Mouse (Mus musculus): ENCODE data around the gene Nfic. TPM values are rescaled to one million over a fixed set of nuclear protein-coding genes. Genes with fewer than 3 reads are reported as not detected.

The Nfic gene
- polyA plus RNA-seq, 1 experiment from 2014 or later, result 21.1 TPM

- Histone ChIP-seq H3K9ac (replicated peaks) (peak overlapping the region; percentile 97), H3K27me3 (ENCODE audit: insufficient read depth, low read length) (no peaks in the 10 kb centered on the region), H3K4me1 (ENCODE audit: insufficient read depth) (peaks cover 39% of the 10 kb centered on the region), H3K27ac (ENCODE audit: low read depth) (peak overlapping the region; percentile 87), H3K4me2 (ENCODE audit: low read depth, low read length) (peak overlapping the region; percentile 68), H3K36me3 (replicated peaks; ENCODE audit: insufficient read depth, low read length) (peaks cover 39% of the 10 kb centered on the region), H3K4me3 (ENCODE audit: low read depth, low read length) (peak overlapping the region; percentile 87), H3K9me3 (ENCODE audit: low read length) (no peaks in the 10 kb centered on the region)
- ATAC-seq (no peak), DNase-seq (peak; percentile 67)
- 41% methylated on average over 6 of the region's 6 CpGs for WGBS (ENCODE audit: insufficient replicate concordance)
- TF ChIP-seq CTCF (IDR thresholded peaks at IDR 0.05; ENCODE audit: low read depth) (peak; percentile 25; the same call in 1 of the 2 replicates), EP300 (IDR thresholded peaks at IDR 0.05; ENCODE audit: low read depth) (no peak)
These were observed 78.7 kb downstream of the Nfic start for GRCm38 (mm10) chr10:81376561-81377361.

GRCm38 (mm10) chr10:81375322-81375721 is 80.1 kb downstream of the Nfic start:
- ATAC-seq, result no peak
- peaks cover 53% of the 10 kb centered on the region for H3K36me3 ChIP-seq (replicated peaks; ENCODE audit: insufficient read depth, low read length)
- H3K4me3 ChIP-seq (ENCODE audit: low read depth, low read length), result no peak overlapping the region
- no peaks in the 10 kb centered on the region for H3K9me3 ChIP-seq (ENCODE audit: low read length)
- H3K9ac ChIP-seq (replicated peaks), result no peak overlapping the region
- H3K27ac ChIP-seq (ENCODE audit: low read depth), result no peak overlapping the region
- H3K27me3 ChIP-seq (ENCODE audit: insufficient read depth, low read length), result no peaks in the 10 kb centered on the region
- peaks cover 28% of the 10 kb centered on the region for H3K4me1 ChIP-seq (ENCODE audit: insufficient read depth)
- peak overlapping the region; percentile 68 for H3K4me2 ChIP-seq (ENCODE audit: low read depth, low read length)
- no peak for DNase-seq
- TF ChIP-seq EP300 (IDR thresholded peaks at IDR 0.05; ENCODE audit: low read depth), result no peak
- TF ChIP-seq CTCF (IDR thresholded peaks at IDR 0.05; ENCODE audit: low read depth), result no peak
- 94% methylated on average over 10 of the region's 10 CpGs for WGBS (ENCODE audit: insufficient replicate concordance)

GRCm38 (mm10) chr10:81367207-81367495 is 88.3 kb downstream of the Nfic start:
- Histone ChIP-seq H3K27ac (ENCODE audit: low read depth) (no peak overlapping the region), H3K4me2 (ENCODE audit: low read depth, low read length) (no peak overlapping the region), H3K4me1 (ENCODE audit: insufficient read depth) (peaks cover 37% of the 10 kb centered on the region), H3K9me3 (ENCODE audit: low read length) (no peaks in the 10 kb centered on the region), H3K4me3 (ENCODE audit: low read depth, low read length) (no peak overlapping the region), H3K27me3 (ENCODE audit: insufficient read depth, low read length) (no peaks in the 10 kb centered on the region), H3K9ac (replicated peaks) (no peak overlapping the region), H3K36me3 (replicated peaks; ENCODE audit: insufficient read depth, low read length) (peaks cover 79% of the 10 kb centered on the region)
- ATAC-seq, result no peak
- 89% methylated on average over 6 of the region's 6 CpGs for WGBS (ENCODE audit: insufficient replicate concordance)
- no peak for TF ChIP-seq CTCF (IDR thresholded peaks at IDR 0.05; ENCODE audit: low read depth)
- TF ChIP-seq EP300 (IDR thresholded peaks at IDR 0.05; ENCODE audit: low read depth), result no peak
- DNase-seq, result no peak

GRCm38 (mm10) chr10:81366477-81367206 is 88.8 kb downstream of the Nfic start:
- no peaks in the 10 kb centered on the region for H3K27me3 ChIP-seq (ENCODE audit: insufficient read depth, low read length)
- H3K36me3 ChIP-seq (replicated peaks; ENCODE audit: insufficient read depth, low read length), result peaks cover 79% of the 10 kb centered on the region
- TF ChIP-seq CTCF (IDR thresholded peaks at IDR 0.05; ENCODE audit: low read depth), result no peak
- TF ChIP-seq EP300 (IDR thresholded peaks at IDR 0.05; ENCODE audit: low read depth), result no peak
- peaks cover 42% of the 10 kb centered on the region for H3K4me1 ChIP-seq (ENCODE audit: insufficient read depth)
- ATAC-seq, result no peak
- no peak overlapping the region for H3K9ac ChIP-seq (replicated peaks)
- H3K4me2 ChIP-seq (ENCODE audit: low read depth, low read length), result no peak overlapping the region
- 63% methylated on average over 6 of the region's 6 CpGs for WGBS (ENCODE audit: insufficient replicate concordance)
- no peaks in the 10 kb centered on the region for H3K9me3 ChIP-seq (ENCODE audit: low read length)
- no peak for DNase-seq
- H3K27ac ChIP-seq (ENCODE audit: low read depth), result peak overlapping the region; percentile 50; the same call in 1 of the 2 replicates
- no peak overlapping the region for H3K4me3 ChIP-seq (ENCODE audit: low read depth, low read length)

GRCm38 (mm10) chr10:81365672-81366476 is 89.6 kb downstream of the Nfic start, which contains the start of gene 4930404N11Rik:
Gene 4930404N11Rik (minus strand): TSS chr10:81365816.
- H3K36me3 ChIP-seq (replicated peaks; ENCODE audit: insufficient read depth, low read length), result peaks cover 79% of the 10 kb centered on the region
- no peak within 1 kb of the TSS for H3K4me3 ChIP-seq (ENCODE audit: low read depth, low read length)
- peak within 1 kb of the TSS; percentile 50; the same call in 1 of the 2 replicates for H3K27ac ChIP-seq (ENCODE audit: low read depth)
- ATAC-seq, result no peak
- H3K27me3 ChIP-seq (ENCODE audit: insufficient read depth, low read length), result no peaks in the 10 kb centered on the region
- TF ChIP-seq EP300 (IDR thresholded peaks at IDR 0.05; ENCODE audit: low read depth) (no peak), CTCF (IDR thresholded peaks at IDR 0.05; ENCODE audit: low read depth) (no peak)
- 37% methylated on average over 12 of the region's 12 CpGs for WGBS (ENCODE audit: insufficient replicate concordance)
- H3K4me1 ChIP-seq (ENCODE audit: insufficient read depth), result peaks cover 47% of the 10 kb centered on the region
- H3K4me2 ChIP-seq (ENCODE audit: low read depth, low read length), result no peak within 1 kb of the TSS
- DNase-seq, result peak; percentile 44
- no peaks in the 10 kb centered on the region for H3K9me3 ChIP-seq (ENCODE audit: low read length)
- H3K9ac ChIP-seq (replicated peaks), result no peak within 1 kb of the TSS

Data from liver, postnatal 0 days (tissue).